Mouse (Mus musculus): ENCODE measurements around the gene Snapc3.

DNA sequence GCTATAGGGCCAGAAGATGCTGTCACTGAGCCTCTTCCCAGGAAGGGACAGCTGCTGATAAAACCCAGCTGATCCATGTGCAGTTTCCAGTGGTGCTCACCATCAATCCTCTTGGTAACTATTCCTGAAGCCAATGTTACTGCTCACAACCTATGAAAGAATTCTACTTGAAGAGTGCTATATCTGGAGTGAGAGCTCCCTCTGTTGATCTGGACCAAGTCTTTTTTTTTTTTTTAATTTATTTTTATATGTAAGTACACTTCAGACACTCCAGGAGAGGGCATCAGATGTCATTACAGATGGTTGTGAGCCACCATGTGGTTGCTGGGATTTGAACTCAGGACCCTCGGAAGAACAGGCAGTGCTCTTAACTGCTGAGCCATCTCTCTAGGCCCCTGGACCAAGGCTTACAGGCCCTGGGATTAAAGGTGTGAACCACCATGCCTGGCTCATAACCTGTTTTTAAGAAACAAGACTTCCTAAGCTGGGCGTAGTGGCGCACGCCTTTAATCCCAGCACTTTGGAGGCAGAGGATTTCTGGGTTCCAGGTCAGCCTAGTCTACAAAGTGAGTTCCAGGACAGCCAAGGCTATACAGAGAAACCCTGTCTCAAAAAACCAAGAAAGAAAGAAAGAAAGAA lies 7.5 kb upstream of the Snapc3 start:
- TF ChIP-seq POLR2A (IDR thresholded peaks at IDR 0.05; ENCODE audit: extremely low read depth, insufficient read depth, low read length) (no peak), CTCF (IDR thresholded peaks at IDR 0.05; ENCODE audit: extremely low read depth, insufficient read depth, low read length) (no peak)
